Mouse (Mus musculus) hindbrain, embryonic 10.5 days (tissue): ENCODE measurements at regions not wholly inside any gene's neighbourhood (a gene's known extent, or its start where the extent isn't known, plus 50 kb on each side); places are given as distances from the start of the nearest gene placed in this dataset.

Experiments
- DNase-seq: peaks from one replicate; pipeline ENCODE4 v3.0.0-alpha.2; 2017; ENCODE audit warnings: low spot score
- H3K27ac ChIP-seq: fragments of 300-500 bp; sonication (generic); 2 replicates; pipeline ENCODE4 v1.5.1; 2016; ENCODE audit warnings: mild to moderate bottlenecking, moderate library complexity
- H3K27me3 ChIP-seq: fragments of 300-500 bp; sonication (generic); 2 replicates; pipeline ENCODE4 v1.6.1; 2016; ENCODE audit warnings: mild to moderate bottlenecking; ENCODE audit not compliant: poor library complexity, insufficient read depth, severe bottlenecking
- H3K36me3 ChIP-seq: fragments of 300-500 bp; sonication (generic); 2 replicates; pipeline ENCODE4 v1.6.1; 2016; ENCODE audit warnings: mild to moderate bottlenecking, moderate library complexity
- H3K4me1 ChIP-seq: fragments of 300-500 bp; sonication (generic); replicated peaks from 2 replicates; pipeline ENCODE4 v1.6.1; 2016; ENCODE audit warnings: mild to moderate bottlenecking
- H3K4me3 ChIP-seq: fragments of 300-500 bp; sonication (generic); 2 replicates; pipeline ENCODE4 v1.5.1; 2016; ENCODE audit warnings: mild to moderate bottlenecking, moderate library complexity
- H3K9me3 ChIP-seq: fragments of 300-500 bp; sonication (generic); 2 replicates; pipeline ENCODE4 v1.6.1; 2016; ENCODE audit warnings: mild to moderate bottlenecking, moderate library complexity
- WGBS: fragments of 180-500 bp; shearing (Covaris S2); methylation state at CpG from one replicate; pipeline ENCODE4 v1.1.7; 2016; 5-methylcytosine and 5-hydroxymethylcytosine counted together

- Histone ChIP-seq H3K27ac (no peak overlapping the region; the same call in 1 of the 2 replicates), H3K36me3 (no peaks in the 10 kb centered on the region), H3K4me1 (peaks cover 7% of the 10 kb centered on the region), H3K27me3 (no peaks in the 10 kb centered on the region), H3K4me3 (no peak overlapping the region), H3K9me3 (no peaks in the 10 kb centered on the region)
- WGBS = 44% methylated on average over 4 of the region's 4 CpGs
- peak; percentile 17 for DNase-seq
Observed at GRCm38 (mm10) chr10:17411300-17411987, 311.6 kb upstream of the Cited2 start.

GRCm38 (mm10) chr10:17415112-17415511 lies 307.9 kb upstream of the Cited2 start:
- DNase-seq = no peak

DNA sequence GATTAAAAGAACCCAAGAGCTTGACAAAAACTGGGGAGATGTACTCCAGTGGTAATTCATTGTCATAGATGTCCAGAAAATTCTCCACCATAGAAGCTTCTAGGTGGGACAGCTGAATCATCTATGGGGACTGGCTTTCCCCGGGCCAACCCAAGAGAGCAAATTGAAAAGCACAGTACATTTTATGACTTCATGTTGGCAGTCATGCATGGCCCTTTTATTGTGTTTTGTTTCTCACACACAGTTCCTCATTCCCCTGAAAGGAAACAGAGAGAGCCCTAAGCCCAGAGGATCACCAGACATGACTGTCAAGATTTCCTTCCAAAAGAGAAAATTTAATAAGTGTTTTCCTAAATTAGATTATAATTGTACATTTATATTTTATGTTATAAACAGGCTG lies 306.9 kb upstream of the Cited2 start:
- H3K4me1 ChIP-seq = peaks cover 4% of the 10 kb centered on the region
- H3K27me3 ChIP-seq = no peaks in the 10 kb centered on the region
- no peaks in the 10 kb centered on the region for H3K9me3 ChIP-seq
- WGBS = 85% methylated on average over 1 of the region's 1 CpGs
- H3K4me3 ChIP-seq = no peak overlapping the region
- H3K36me3 ChIP-seq = no peaks in the 10 kb centered on the region
- no peak overlapping the region for H3K27ac ChIP-seq
- DNase-seq = no peak

More at GRCm38 (mm10) chr10:17415112-17415511, 307.9 kb upstream of the Cited2 start:
- H3K36me3 ChIP-seq = no peaks in the 10 kb centered on the region
- no peaks in the 10 kb centered on the region for H3K27me3 ChIP-seq
- 91% methylated on average over 3 of the region's 3 CpGs for WGBS
- no peak overlapping the region for H3K27ac ChIP-seq
- H3K9me3 ChIP-seq = no peaks in the 10 kb centered on the region
- H3K4me1 ChIP-seq = peaks cover 7% of the 10 kb centered on the region
- no peak overlapping the region for H3K4me3 ChIP-seq

DNA sequence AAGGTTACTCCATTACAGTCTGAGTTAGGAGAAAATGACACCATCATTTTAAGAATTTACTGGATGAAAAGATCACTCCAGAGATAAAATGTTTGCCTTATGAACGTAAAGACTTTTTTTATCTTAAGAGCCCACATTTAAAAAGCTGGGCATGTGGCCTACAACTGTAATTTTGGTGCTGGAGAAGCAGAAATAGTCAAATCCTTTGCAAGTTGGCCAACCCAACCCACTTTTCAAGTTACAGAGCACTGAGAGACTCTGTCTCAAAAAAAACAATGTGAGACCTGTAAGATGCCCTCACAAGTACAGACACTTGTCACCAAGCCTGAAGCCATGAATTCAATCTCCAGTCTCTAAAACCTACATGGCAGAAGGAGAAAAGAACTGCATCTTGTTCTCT lies 305.6 kb upstream of the Cited2 start:
- no peaks in the 10 kb centered on the region for H3K9me3 ChIP-seq
- H3K4me1 ChIP-seq = no peaks in the 10 kb centered on the region
- DNase-seq = no peak
- H3K27ac ChIP-seq = no peak overlapping the region
- H3K27me3 ChIP-seq = no peaks in the 10 kb centered on the region
- no peaks in the 10 kb centered on the region for H3K36me3 ChIP-seq
- 84% methylated on average over 1 of the region's 1 CpGs for WGBS
- H3K4me3 ChIP-seq = no peak overlapping the region

- no peak for DNase-seq
- Histone ChIP-seq H3K4me1 (no peaks in the 10 kb centered on the region), H3K9me3 (no peaks in the 10 kb centered on the region), H3K36me3 (no peaks in the 10 kb centered on the region), H3K27me3 (no peaks in the 10 kb centered on the region), H3K27ac (no peak overlapping the region), H3K4me3 (no peak overlapping the region)
- WGBS = 75% methylated on average over 7 of the region's 7 CpGs
Observed at GRCm38 (mm10) chr10:17418227-17418685, 304.8 kb upstream of the Cited2 start.

- no peak overlapping the region for H3K4me3 ChIP-seq
- H3K4me1 ChIP-seq = no peaks in the 10 kb centered on the region
- no peaks in the 10 kb centered on the region for H3K27me3 ChIP-seq
- H3K27ac ChIP-seq = no peak overlapping the region
- no peaks in the 10 kb centered on the region for H3K9me3 ChIP-seq
- 54% methylated on average over 4 of the region's 4 CpGs for WGBS
- no peak for DNase-seq
- no peaks in the 10 kb centered on the region for H3K36me3 ChIP-seq
Observed at GRCm38 (mm10) chr10:17423584-17424278, 299.3 kb upstream of the Cited2 start.

GRCm38 (mm10) chr10:17426197-17426596 lies 296.8 kb upstream of the Cited2 start:
- H3K4me1 ChIP-seq = no peaks in the 10 kb centered on the region
- no peak overlapping the region for H3K4me3 ChIP-seq
- H3K9me3 ChIP-seq = no peaks in the 10 kb centered on the region
- no peaks in the 10 kb centered on the region for H3K27me3 ChIP-seq
- WGBS = 73% methylated on average over 3 of the region's 3 CpGs
- H3K36me3 ChIP-seq = no peaks in the 10 kb centered on the region
- H3K27ac ChIP-seq = no peak overlapping the region
- DNase-seq = no peak

DNA sequence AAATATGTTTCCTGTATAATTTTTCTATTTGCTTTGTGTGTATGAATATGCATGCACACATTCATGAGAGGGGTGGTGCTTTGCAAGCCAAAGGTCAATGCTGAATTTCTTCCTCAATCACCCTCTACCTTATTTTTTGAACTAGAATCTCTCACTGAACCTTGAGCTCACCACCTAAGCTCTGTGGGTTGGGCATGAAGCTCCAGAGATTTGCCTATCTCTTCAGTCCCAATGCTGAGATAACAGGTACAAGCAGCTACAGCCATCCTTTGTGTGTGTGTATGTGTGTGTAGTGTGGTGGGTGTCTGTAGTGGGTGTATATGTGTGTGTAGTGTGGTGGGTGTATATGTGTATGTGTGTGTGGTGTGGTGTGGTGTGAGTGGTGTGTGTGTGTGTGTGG lies 295.7 kb upstream of the Cited2 start:
- DNase-seq = no peak
- H3K4me1 ChIP-seq = no peaks in the 10 kb centered on the region
- no peaks in the 10 kb centered on the region for H3K36me3 ChIP-seq
- no peaks in the 10 kb centered on the region for H3K9me3 ChIP-seq
- no peaks in the 10 kb centered on the region for H3K27me3 ChIP-seq
- no peak overlapping the region for H3K4me3 ChIP-seq
- H3K27ac ChIP-seq = no peak overlapping the region

GRCm38 (mm10) chr10:17428315-17428714 lies 294.7 kb upstream of the Cited2 start:
- no peaks in the 10 kb centered on the region for H3K9me3 ChIP-seq
- H3K4me3 ChIP-seq = no peak overlapping the region
- DNase-seq = no peak
- no peak overlapping the region for H3K27ac ChIP-seq
- H3K27me3 ChIP-seq = no peaks in the 10 kb centered on the region
- 93% methylated on average over 3 of the region's 3 CpGs for WGBS
- no peaks in the 10 kb centered on the region for H3K4me1 ChIP-seq
- H3K36me3 ChIP-seq = no peaks in the 10 kb centered on the region

DNA sequence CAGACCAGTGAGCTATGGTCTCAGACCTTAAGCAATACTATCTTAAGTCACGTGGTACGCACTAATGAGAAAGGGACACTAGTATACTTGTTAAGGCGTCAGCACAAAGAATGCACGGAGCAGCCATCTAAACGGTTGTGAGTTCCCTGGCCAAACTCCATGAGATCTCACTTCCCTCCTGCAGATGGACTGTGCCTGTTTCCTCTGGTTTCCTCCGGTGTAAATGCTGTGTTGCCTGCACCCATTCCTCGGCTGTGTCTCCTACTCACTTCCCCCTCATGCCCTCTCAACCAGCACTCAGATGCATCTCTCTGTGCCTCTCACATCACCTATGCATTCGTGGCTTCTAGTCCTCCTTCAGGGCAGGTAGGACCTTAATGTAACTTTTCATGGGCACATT lies 291.9 kb upstream of the Cited2 start:
- no peak for DNase-seq
- Histone ChIP-seq H3K27me3 (no peaks in the 10 kb centered on the region), H3K4me1 (no peaks in the 10 kb centered on the region), H3K36me3 (no peaks in the 10 kb centered on the region), H3K9me3 (no peaks in the 10 kb centered on the region), H3K27ac (no peak overlapping the region), H3K4me3 (no peak overlapping the region)
- WGBS = 87% methylated on average over 8 of the region's 8 CpGs

DNA sequence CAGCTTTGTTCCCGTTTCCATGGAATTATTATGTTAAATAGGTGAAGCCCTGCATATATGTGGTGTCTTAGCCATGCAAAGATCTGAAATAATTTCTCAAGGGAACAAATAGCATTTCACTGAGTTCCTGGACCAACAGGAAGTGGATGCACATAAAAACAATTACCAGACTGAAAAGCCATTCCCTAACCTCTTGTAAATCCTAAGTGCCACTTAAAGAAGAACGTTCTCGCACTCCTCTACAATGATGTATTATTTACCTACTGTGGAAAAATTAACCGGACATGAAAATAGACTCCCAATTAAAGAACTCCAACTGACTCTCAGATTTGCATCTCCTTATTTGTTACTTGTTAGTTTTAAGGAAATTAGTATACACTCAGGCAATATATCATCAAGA lies 288.9 kb upstream of the Cited2 start:
- Histone ChIP-seq H3K4me1 (no peaks in the 10 kb centered on the region), H3K9me3 (no peaks in the 10 kb centered on the region), H3K4me3 (no peak overlapping the region), H3K36me3 (no peaks in the 10 kb centered on the region), H3K27ac (no peak overlapping the region), H3K27me3 (no peaks in the 10 kb centered on the region)
- DNase-seq = no peak
- 91% methylated on average over 4 of the region's 4 CpGs for WGBS

DNA sequence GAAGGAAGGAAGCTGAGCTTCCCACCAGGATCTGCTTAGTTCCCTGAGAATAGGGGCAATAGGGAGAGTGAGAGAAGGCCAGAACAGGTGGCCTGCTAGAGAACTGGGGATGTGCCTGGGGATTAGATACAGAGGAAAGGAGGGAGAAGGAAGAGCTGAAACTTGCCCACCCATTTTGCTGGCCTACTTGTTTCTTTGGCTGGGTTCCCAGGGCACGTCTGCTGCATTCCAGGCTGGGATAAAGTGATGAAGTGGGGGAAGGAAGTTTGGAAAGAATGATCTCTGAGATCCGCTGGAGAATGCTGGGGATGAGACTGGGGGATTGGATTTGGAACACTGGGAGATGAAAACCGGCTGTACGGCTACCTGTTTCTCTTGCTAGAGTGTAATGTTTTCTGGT lies 272.8 kb upstream of the Cited2 start:
- H3K9me3 ChIP-seq = no peaks in the 10 kb centered on the region
- no peaks in the 10 kb centered on the region for H3K4me1 ChIP-seq
- no peak overlapping the region for H3K27ac ChIP-seq
- no peaks in the 10 kb centered on the region for H3K36me3 ChIP-seq
- no peak for DNase-seq
- no peaks in the 10 kb centered on the region for H3K27me3 ChIP-seq
- 83% methylated on average over 4 of the region's 4 CpGs for WGBS
- H3K4me3 ChIP-seq = no peak overlapping the region

DNA sequence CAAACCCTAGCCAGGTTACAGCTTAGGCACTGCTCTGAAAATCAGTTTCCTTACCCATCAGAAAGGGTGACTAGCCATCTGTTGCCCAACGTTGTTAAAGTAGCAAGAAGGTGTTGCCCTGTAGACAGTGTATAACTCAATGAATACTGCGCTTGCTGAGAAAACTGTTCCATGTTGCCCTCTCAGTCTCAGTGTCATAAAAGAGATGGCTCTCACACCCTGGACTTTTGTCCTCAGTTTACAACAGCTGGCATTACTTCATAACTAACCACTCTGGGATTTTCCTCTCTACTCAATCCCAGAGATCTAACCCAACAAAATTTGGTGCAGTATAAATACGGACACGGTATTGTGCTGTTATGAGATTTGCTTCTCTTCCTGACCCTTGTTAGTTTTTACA lies 252.1 kb upstream of the Cited2 start:
- H3K36me3 ChIP-seq = no peaks in the 10 kb centered on the region
- H3K27me3 ChIP-seq = no peaks in the 10 kb centered on the region
- 85% methylated on average over 4 of the region's 4 CpGs for WGBS
- H3K4me3 ChIP-seq = no peak overlapping the region
- H3K27ac ChIP-seq = no peak overlapping the region
- peaks cover 10% of the 10 kb centered on the region for H3K4me1 ChIP-seq
- H3K9me3 ChIP-seq = no peaks in the 10 kb centered on the region
- DNase-seq = no peak
